Mouse (Mus musculus): ENCODE measurements around the gene AC170998.1. TPM values are rescaled to one million over a fixed set of nuclear protein-coding genes. Genes with fewer than 3 reads are reported as not detected.

The AC170998.1 gene
- polyA plus RNA-seq (2017; shearing (Covaris generic)), result 5.8 TPM

GRCm38 (mm10) chr17:28725783-28726182, at the start of gene AC170998.1:
Gene AC170998.1, plus strand, starts transcription at chr17:28726083.

GRCm38 (mm10) chr17:28689586-28690283, 36.1 kb upstream of the AC170998.1 start, which contains the start of gene Slc26a8:
Gene Slc26a8, minus strand, starts transcription at chr17:28690233.

GRCm38 (mm10) chr17:28690776-28691686, 34.9 kb upstream of the AC170998.1 start, which contains the start of gene Mapk14:
Gene Mapk14, plus strand, starts transcription at chr17:28691329.

GRCm38 (mm10) chr17:28769121-28769874, 43.4 kb downstream of the AC170998.1 start, which contains the start of gene Mapk13:
Gene Mapk13, plus strand, starts transcription at chr17:28769297.

Other genes with a start within 250 kb of the AC170998.1 start
- 10.3 TPM for gene Fkbp5, start 208.6 kb upstream of the AC170998.1 start, polyA plus RNA-seq (2017; shearing (Covaris generic))
- gene Armc12, start 195.3 kb upstream of the AC170998.1 start, polyA plus RNA-seq (2017; shearing (Covaris generic)), result not detected
- not detected for gene Clpsl2, start 176.7 kb upstream of the AC170998.1 start, polyA plus RNA-seq (2017; shearing (Covaris generic))
- gene Clps, start 165.3 kb upstream of the AC170998.1 start, polyA plus RNA-seq (2017; shearing (Covaris generic)), result not detected
- 1.00 TPM for gene Lhfpl5, start 150.4 kb upstream of the AC170998.1 start, polyA plus RNA-seq (2017; shearing (Covaris generic))
- 218 TPM for gene Srpk1, start 103.4 kb upstream of the AC170998.1 start, polyA plus RNA-seq (2017; shearing (Covaris generic))
- 0.49 TPM for gene Slc26a8, start 35.9 kb upstream of the AC170998.1 start, polyA plus RNA-seq (2017; shearing (Covaris generic))
- gene Mapk14, start 34.8 kb upstream of the AC170998.1 start, polyA plus RNA-seq (2017; shearing (Covaris generic)), result 18.1 TPM
- gene Mapk13, start 43.2 kb downstream of the AC170998.1 start, polyA plus RNA-seq (2017; shearing (Covaris generic)), result not detected
- 2.5 TPM for gene Brpf3, start 75.0 kb downstream of the AC170998.1 start, polyA plus RNA-seq (2017; shearing (Covaris generic))
- not detected for gene Pnpla1, start 132.3 kb downstream of the AC170998.1 start, polyA plus RNA-seq (2017; shearing (Covaris generic))
- gene 4930539E08Rik, start 189.2 kb downstream of the AC170998.1 start, polyA plus RNA-seq (2017; shearing (Covaris generic)), result 3.5 TPM
- gene Pxt1, start 217.8 kb downstream of the AC170998.1 start, polyA plus RNA-seq (2017; shearing (Covaris generic)), result not detected
- gene Kctd20, start 225.9 kb downstream of the AC170998.1 start, polyA plus RNA-seq (2017; shearing (Covaris generic)), result 111 TPM